Mouse (Mus musculus) spleen, embryonic (tissue): ENCODE measurements around the gene Chn2.

Source experiments
- CTCF ChIA-PET: fragments of 350-600 bp; sonication (Branson Sonifier 250); formaldehyde crosslinking; loops from one replicate; lab custom pipeline; 2022; lab: Charles Lee

Gene Chn2

DNA sequence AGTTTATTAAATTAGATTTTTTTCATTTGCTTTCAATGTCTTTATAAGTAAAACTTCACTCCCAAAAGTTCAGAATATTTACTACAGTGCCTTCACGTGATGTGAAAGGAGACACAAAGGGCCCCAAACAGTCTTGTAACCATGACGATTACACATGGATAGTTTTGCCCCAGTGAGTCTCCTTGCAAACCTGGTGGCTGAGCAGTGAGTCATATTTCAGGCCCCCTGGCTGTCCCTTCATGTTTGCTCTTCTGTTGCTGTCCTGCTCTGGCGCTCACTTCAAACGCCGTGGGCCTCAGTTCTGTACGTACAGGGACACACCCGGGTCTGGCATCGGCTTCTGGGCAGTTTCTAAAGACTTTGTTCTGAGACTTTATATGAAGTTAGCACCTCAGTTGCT is 292.8 kb downstream of the Chn2 start:
- CTCF ChIA-PET = no interaction called here

- CTCF ChIA-PET = no interaction called here
Measured at GRCm38 (mm10) chr6:54333116-54333651, 293.8 kb downstream of the Chn2 start.

- CTCF ChIA-PET = no interaction called here
Measured at GRCm38 (mm10) chr6:54333652-54334396, 294.5 kb downstream of the Chn2 start.

- CTCF ChIA-PET = no interaction called here
Measured at GRCm38 (mm10) chr6:54337321-54337720, 298.0 kb downstream of the Chn2 start.

DNA sequence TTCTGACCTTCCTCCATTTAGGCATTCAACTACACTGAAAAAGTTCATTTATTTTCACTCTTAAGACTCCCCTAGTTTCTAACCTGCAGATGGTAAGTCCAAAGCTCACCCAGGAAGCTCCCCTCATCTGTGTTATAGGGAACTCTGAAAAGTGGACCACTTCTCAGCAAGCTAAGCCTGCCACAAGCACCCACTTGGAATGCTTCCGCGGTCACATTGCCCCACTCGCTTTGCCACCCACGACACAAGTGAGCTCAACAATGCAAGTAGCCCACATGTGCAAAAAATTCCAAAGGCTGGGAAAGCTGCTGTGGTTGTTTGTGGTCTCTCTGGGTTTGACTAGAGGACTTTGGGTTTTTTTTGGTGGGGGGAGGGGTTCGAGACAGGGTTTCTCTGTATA is 301.8 kb downstream of the Chn2 start:
- CTCF ChIA-PET = no interaction called here

DNA sequence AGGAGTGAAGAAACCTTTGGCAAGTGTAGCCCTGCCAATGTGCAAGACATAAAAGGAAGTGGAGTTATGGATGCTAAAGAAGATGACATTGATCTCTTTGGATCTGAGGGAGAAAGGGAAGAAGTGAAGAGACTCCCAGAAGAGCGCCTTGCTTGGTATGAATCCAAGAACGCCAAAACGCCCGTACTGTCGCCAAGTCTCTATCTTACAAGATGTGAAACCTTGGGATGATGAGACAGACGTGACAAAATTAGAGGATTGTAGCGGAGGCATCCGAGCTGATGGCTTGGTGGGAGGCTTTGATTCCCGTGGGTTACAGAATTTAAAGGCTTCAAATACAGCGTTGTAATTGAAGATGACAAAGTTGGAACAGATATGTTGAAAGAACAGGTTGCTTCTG is 302.9 kb downstream of the Chn2 start:
- CTCF ChIA-PET = no interaction called here
